Mouse (Mus musculus) liver, embryonic 16.5 days (tissue): ENCODE data around the gene Mcrs1. TPM values are rescaled to one million over a fixed set of nuclear protein-coding genes. Genes with fewer than 3 reads are reported as not detected.

Experiments used
- ATAC-seq: fragments of 200-750 bp; cut with Nextera tagmentation; 2 replicates; pipeline ENCODE4 v1.8.0; 2017; ENCODE audit warnings: low read depth, mild to moderate bottlenecking, moderate number of reproducible peaks, moderate library complexity
- H3K27ac ChIP-seq: fragments of 300-500 bp; sonication (generic); 2 replicates; pipeline ENCODE4 v1.5.1; 2014; ENCODE audit warnings: mild to moderate bottlenecking, low read length
- H3K27me3 ChIP-seq: fragments of 300-500 bp; sonication (generic); 2 replicates; pipeline ENCODE4 v1.6.1; 2014; ENCODE audit warnings: low read depth, low read length, mixed read lengths; ENCODE audit not compliant: control insufficient read depth, insufficient read depth
- H3K36me3 ChIP-seq: fragments of 300-500 bp; sonication (generic); 2 replicates; pipeline ENCODE4 v1.6.1; 2014; ENCODE audit warnings: mild to moderate bottlenecking; ENCODE audit not compliant: control insufficient read depth, insufficient read depth
- H3K4me1 ChIP-seq: fragments of 300-500 bp; sonication (generic); 2 replicates; pipeline ENCODE4 v1.6.1; 2014; ENCODE audit warnings: low read depth, low read length, mixed read lengths; ENCODE audit not compliant: control insufficient read depth
- H3K4me2 ChIP-seq: fragments of 300-500 bp; sonication (generic); 2 replicates; pipeline ENCODE4 v1.6.1; 2014; ENCODE audit warnings: low read depth, low read length, mixed read lengths
- H3K4me3 ChIP-seq: fragments of 300-500 bp; sonication (generic); 2 replicates; pipeline ENCODE4 v1.5.1; 2014; ENCODE audit warnings: low read depth, mild to moderate bottlenecking, low read length
- H3K9ac ChIP-seq: fragments of 300-500 bp; sonication (generic); 2 replicates; pipeline ENCODE4 v1.6.1; 2014; ENCODE audit warnings: low read depth, low read length
- H3K9me3 ChIP-seq: fragments of 300-500 bp; sonication (generic); replicated peaks from 2 replicates; pipeline ENCODE4 v1.6.1; 2016; ENCODE audit warnings: low read length; ENCODE audit not compliant: control insufficient read depth
- WGBS: fragments of 180-500 bp; shearing (Covaris S2); extraction: QIAGEN DNeasy Blood & Tissue Kit; methylation state at CpG from one replicate; pipeline ENCODE4 v1.1.7; 2014; ENCODE audit not compliant: insufficient replicate concordance; 5-methylcytosine and 5-hydroxymethylcytosine counted together
- polyA plus RNA-seq: library from polyadenylated mRNA; unstranded; fragments of >200 nt; fragmentation: Nextera tagmentation; extraction: Ambion mirVana; gene quantifications from 2 replicates; pipeline ENCODE4 v1.2.1, GENCODE M21; 2015

Mcrs1 gene
- polyA plus RNA-seq, 1 experiment from 2014 or later = 35.8 TPM

- Histone ChIP-seq H3K9ac (no peak overlapping the region), H3K4me1 (peaks cover 15% of the 10 kb centered on the region), H3K27ac (no peak overlapping the region), H3K4me3 (no peak overlapping the region), H3K4me2 (no peak overlapping the region), H3K9me3 (no peaks in the 10 kb centered on the region), H3K27me3 (no peaks in the 10 kb centered on the region), H3K36me3 (no peaks in the 10 kb centered on the region)
- 57% methylated on average over 10 of the region's 10 CpGs for WGBS
- no peak for ATAC-seq
Measured at GRCm38 (mm10) chr15:99283456-99283855, 31.7 kb upstream of the Mcrs1 start.

GRCm38 (mm10) chr15:99278271-99278670, 26.5 kb upstream of the Mcrs1 start:
- no peaks in the 10 kb centered on the region for H3K36me3 ChIP-seq
- no peaks in the 10 kb centered on the region for H3K9me3 ChIP-seq
- no peak for ATAC-seq
- no peak overlapping the region for H3K27ac ChIP-seq
- no peaks in the 10 kb centered on the region for H3K4me1 ChIP-seq
- H3K27me3 ChIP-seq = no peaks in the 10 kb centered on the region
- no peak overlapping the region for H3K4me3 ChIP-seq
- no peak overlapping the region for H3K9ac ChIP-seq
- H3K4me2 ChIP-seq = no peak overlapping the region
- 86% methylated on average over 7 of the region's 7 CpGs for WGBS

- WGBS = 59% methylated on average over 8 of the region's 8 CpGs
Measured at GRCm38 (mm10) chr15:99276095-99276494, 24.3 kb upstream of the Mcrs1 start.

GRCm38 (mm10) chr15:99265679-99266078, 13.9 kb upstream of the Mcrs1 start:
- Histone ChIP-seq H3K27me3 (no peaks in the 10 kb centered on the region), H3K9me3 (no peaks in the 10 kb centered on the region), H3K36me3 (no peaks in the 10 kb centered on the region), H3K4me2 (no peak overlapping the region), H3K27ac (no peak overlapping the region), H3K4me3 (no peak overlapping the region), H3K9ac (no peak overlapping the region), H3K4me1 (no peaks in the 10 kb centered on the region)
- 22% methylated on average over 4 of the region's 4 CpGs for WGBS
- peak; percentile 48; the same call in 1 of the 2 replicates for ATAC-seq

More at GRCm38 (mm10) chr15:99276095-99276494, 24.3 kb upstream of the Mcrs1 start:
- no peaks in the 10 kb centered on the region for H3K36me3 ChIP-seq
- no peak overlapping the region for H3K9ac ChIP-seq
- H3K4me3 ChIP-seq = no peak overlapping the region
- H3K27ac ChIP-seq = no peak overlapping the region
- H3K27me3 ChIP-seq = no peaks in the 10 kb centered on the region
- no peak overlapping the region for H3K4me2 ChIP-seq
- H3K4me1 ChIP-seq = no peaks in the 10 kb centered on the region
- no peak for ATAC-seq
- no peaks in the 10 kb centered on the region for H3K9me3 ChIP-seq

- 70% methylated on average over 2 of the region's 2 CpGs for WGBS
- no peaks in the 10 kb centered on the region for H3K27me3 ChIP-seq
- no peak overlapping the region for H3K4me3 ChIP-seq
- H3K4me2 ChIP-seq = no peak overlapping the region
- H3K36me3 ChIP-seq = no peaks in the 10 kb centered on the region
- no peaks in the 10 kb centered on the region for H3K9me3 ChIP-seq
- no peak for ATAC-seq
- no peak overlapping the region for H3K27ac ChIP-seq
- peaks cover 6% of the 10 kb centered on the region for H3K4me1 ChIP-seq
- H3K9ac ChIP-seq = no peak overlapping the region
Measured at GRCm38 (mm10) chr15:99264363-99264762, 12.6 kb upstream of the Mcrs1 start.

GRCm38 (mm10) chr15:99262702-99263101, 10.9 kb upstream of the Mcrs1 start:
- no peak overlapping the region for H3K4me2 ChIP-seq
- no peaks in the 10 kb centered on the region for H3K36me3 ChIP-seq
- H3K9ac ChIP-seq = no peak overlapping the region
- peaks cover 6% of the 10 kb centered on the region for H3K4me1 ChIP-seq
- WGBS = 63% methylated on average over 10 of the region's 10 CpGs
- H3K27ac ChIP-seq = no peak overlapping the region
- no peaks in the 10 kb centered on the region for H3K9me3 ChIP-seq
- ATAC-seq = no peak
- H3K4me3 ChIP-seq = no peak overlapping the region
- no peaks in the 10 kb centered on the region for H3K27me3 ChIP-seq

- Histone ChIP-seq H3K27me3 (no peaks in the 10 kb centered on the region), H3K4me1 (peaks cover 6% of the 10 kb centered on the region), H3K27ac (no peak overlapping the region), H3K9me3 (no peaks in the 10 kb centered on the region), H3K36me3 (no peaks in the 10 kb centered on the region), H3K4me2 (peak overlapping the region; percentile 63), H3K9ac (no peak overlapping the region), H3K4me3 (peak overlapping the region; percentile 41)
- ATAC-seq = peak; percentile 73
- 0% methylated on average over 9 of the region's 10 CpGs for WGBS
Measured at GRCm38 (mm10) chr15:99259730-99260252, 8.0 kb upstream of the Mcrs1 start.

GRCm38 (mm10) chr15:99259167-99259729, 7.5 kb upstream of the Mcrs1 start:
- peak; percentile 45 for ATAC-seq
- Histone ChIP-seq H3K4me3 (no peak overlapping the region), H3K9me3 (no peaks in the 10 kb centered on the region), H3K36me3 (no peaks in the 10 kb centered on the region), H3K27me3 (no peaks in the 10 kb centered on the region), H3K9ac (no peak overlapping the region), H3K27ac (no peak overlapping the region), H3K4me1 (peaks cover 10% of the 10 kb centered on the region), H3K4me2 (peak overlapping the region; percentile 30)
- WGBS = 53% methylated on average over 8 of the region's 8 CpGs

- no peaks in the 10 kb centered on the region for H3K27me3 ChIP-seq
- ATAC-seq = no peak
- WGBS = 78% methylated on average over 6 of the region's 6 CpGs
- H3K4me3 ChIP-seq = no peak overlapping the region
- peaks cover 10% of the 10 kb centered on the region for H3K4me1 ChIP-seq
- no peaks in the 10 kb centered on the region for H3K9me3 ChIP-seq
- no peak overlapping the region for H3K27ac ChIP-seq
- H3K36me3 ChIP-seq = no peaks in the 10 kb centered on the region
- H3K9ac ChIP-seq = no peak overlapping the region
- no peak overlapping the region for H3K4me2 ChIP-seq
Measured at GRCm38 (mm10) chr15:99255241-99255749, 3.5 kb upstream of the Mcrs1 start.
